Mouse (Mus musculus): ENCODE results near the gene Usp10. TPM values are rescaled to one million over a fixed set of nuclear protein-coding genes. Genes with fewer than 3 reads are reported as not detected.

The Usp10 gene
- polyA plus RNA-seq, 1 experiment from 2014 or later: 181 TPM

DNA sequence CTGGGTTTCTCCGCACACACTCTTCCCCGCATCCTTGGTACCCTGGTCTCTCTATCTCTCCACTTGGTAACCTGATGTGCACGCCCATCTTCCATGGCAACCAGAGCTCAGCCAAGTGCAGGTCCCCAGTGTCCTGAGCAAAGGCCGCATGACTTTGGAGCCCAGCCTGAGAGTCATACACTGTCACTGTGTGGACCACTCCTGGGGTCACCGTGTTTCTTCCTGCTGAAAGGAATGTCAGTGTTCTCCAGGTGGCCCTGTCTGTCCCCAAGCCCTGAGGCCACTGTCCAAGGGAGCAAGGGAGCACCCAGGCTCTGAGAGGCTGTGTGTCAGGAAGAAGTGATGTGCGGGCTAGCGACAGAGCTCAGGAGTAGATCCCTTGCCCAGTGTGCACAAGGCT is 26.9 kb upstream of the Usp10 start:
- H3K4me3 ChIP-seq (ENCODE audit: low read depth, low read length): no peak overlapping the region
- DNase-seq (ENCODE audit: low spot score) (no peak), ATAC-seq (ENCODE audit: insufficient read depth, low FRiP score, low TSS enrichment) (no peak)
- WGBS: 89% methylated on average over 7 of the region's 7 CpGs
- H3K4me1 ChIP-seq (ENCODE audit: control insufficient read depth, insufficient read depth, low read length): 0 out of 2 replicates have a peak, but pooled peaks cover 2% of the 10 kb centered on the region
- H3K9me3 ChIP-seq (ENCODE audit: control insufficient read depth, low read length): no peaks in the 10 kb centered on the region
- H3K27me3 ChIP-seq (ENCODE audit: control insufficient read depth, insufficient read depth, low read length): no peaks in the 10 kb centered on the region
- H3K36me3 ChIP-seq (ENCODE audit: control insufficient read depth, insufficient read depth, low read length): no peaks in the 10 kb centered on the region
- H3K9ac ChIP-seq (ENCODE audit: low read length): no peak overlapping the region
- no peak overlapping the region for H3K4me2 ChIP-seq (ENCODE audit: low read depth)
- no peak overlapping the region for H3K27ac ChIP-seq (ENCODE audit: low read depth, low read length)

- DNase-seq (ENCODE audit: low spot score) (no peak), ATAC-seq (ENCODE audit: insufficient read depth, low FRiP score, low TSS enrichment) (no peak)
- H3K27ac ChIP-seq (ENCODE audit: low read depth, low read length): no peak overlapping the region
- H3K4me2 ChIP-seq (ENCODE audit: low read depth): no peak overlapping the region
- H3K27me3 ChIP-seq (ENCODE audit: control insufficient read depth, insufficient read depth, low read length): no peaks in the 10 kb centered on the region
- H3K4me1 ChIP-seq (ENCODE audit: control insufficient read depth, insufficient read depth, low read length): 0 out of 2 replicates have a peak, but pooled peaks cover 2% of the 10 kb centered on the region
- H3K9me3 ChIP-seq (ENCODE audit: control insufficient read depth, low read length): no peaks in the 10 kb centered on the region
- H3K9ac ChIP-seq (ENCODE audit: low read length): no peak overlapping the region
- no peak overlapping the region for H3K4me3 ChIP-seq (ENCODE audit: low read depth, low read length)
- 38% methylated on average over 3 of the region's 3 CpGs for WGBS
- no peaks in the 10 kb centered on the region for H3K36me3 ChIP-seq (ENCODE audit: control insufficient read depth, insufficient read depth, low read length)
These were observed 24.5 kb upstream of the Usp10 start for GRCm38 (mm10) chr8:119885612-119886011.

DNA sequence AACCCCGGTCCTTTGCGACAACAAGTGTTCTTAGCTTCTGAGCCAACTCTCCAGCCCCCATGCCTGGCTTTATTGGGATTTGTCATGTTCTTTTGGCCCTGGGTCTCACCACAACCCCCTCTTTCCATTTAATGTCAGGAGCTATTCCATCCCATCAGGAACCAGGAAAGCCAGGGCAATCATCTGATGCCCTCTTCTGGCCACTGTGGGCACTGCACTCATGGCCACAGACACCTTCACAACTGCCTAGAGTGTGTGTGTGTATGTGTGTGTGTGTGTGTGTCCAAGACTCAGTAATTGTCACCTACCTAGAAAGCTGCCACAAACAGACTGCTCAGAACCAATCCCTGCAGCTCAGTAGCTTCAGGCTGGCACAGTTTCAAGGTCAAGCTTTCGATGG is 23.0 kb upstream of the Usp10 start:
- ATAC-seq (ENCODE audit: insufficient read depth, low FRiP score, low TSS enrichment): no peak

DNA sequence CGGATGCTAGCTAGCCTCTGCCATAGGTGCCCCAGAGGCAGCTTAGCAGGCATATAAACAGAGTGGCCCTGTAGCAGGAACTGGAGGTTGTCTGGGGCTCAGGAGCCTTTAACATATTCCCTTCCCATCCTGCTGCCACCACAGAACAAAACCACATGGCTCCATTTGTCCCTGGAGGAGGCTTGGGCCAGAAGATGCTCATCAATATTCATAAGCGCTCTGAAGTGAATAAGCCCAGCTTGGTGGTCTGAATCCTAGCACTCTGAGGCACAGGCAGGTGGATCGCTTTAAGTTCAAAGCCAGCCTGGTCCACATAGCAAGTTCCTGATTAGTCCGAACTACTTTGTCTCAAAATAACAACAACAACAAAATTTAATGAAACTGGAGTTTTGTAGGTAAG is 22.1 kb upstream of the Usp10 start:
- Histone ChIP-seq H3K36me3 (ENCODE audit: control insufficient read depth, insufficient read depth, low read length) (no peaks in the 10 kb centered on the region), H3K27ac (ENCODE audit: low read depth, low read length) (no peak overlapping the region), H3K4me1 (ENCODE audit: control insufficient read depth, insufficient read depth, low read length) (0 out of 2 replicates have a peak, but pooled peaks cover 2% of the 10 kb centered on the region), H3K9me3 (ENCODE audit: control insufficient read depth, low read length) (no peaks in the 10 kb centered on the region), H3K4me2 (ENCODE audit: low read depth) (no peak overlapping the region), H3K4me3 (ENCODE audit: low read depth, low read length) (no peak overlapping the region), H3K27me3 (ENCODE audit: control insufficient read depth, insufficient read depth, low read length) (no peaks in the 10 kb centered on the region), H3K9ac (ENCODE audit: low read length) (no peak overlapping the region)
- no peak for DNase-seq (ENCODE audit: low spot score)
- ATAC-seq (ENCODE audit: insufficient read depth, low FRiP score, low TSS enrichment): peak; percentile 45; the same call in 1 of the 2 replicates
- 64% methylated on average over 4 of the region's 4 CpGs for WGBS

More for the DNA sequence above, 23.0 kb upstream of the Usp10 start:
- no peaks in the 10 kb centered on the region for H3K36me3 ChIP-seq (ENCODE audit: control insufficient read depth, insufficient read depth, low read length)
- H3K27ac ChIP-seq (ENCODE audit: low read depth, low read length): no peak overlapping the region
- H3K4me1 ChIP-seq (ENCODE audit: control insufficient read depth, insufficient read depth, low read length): 0 out of 2 replicates have a peak, but pooled peaks cover 2% of the 10 kb centered on the region
- H3K9ac ChIP-seq (ENCODE audit: low read length): no peak overlapping the region
- WGBS: 97% methylated on average over 3 of the region's 3 CpGs
- H3K4me3 ChIP-seq (ENCODE audit: low read depth, low read length): no peak overlapping the region
- DNase-seq (ENCODE audit: low spot score): no peak
- H3K4me2 ChIP-seq (ENCODE audit: low read depth): no peak overlapping the region
- no peaks in the 10 kb centered on the region for H3K9me3 ChIP-seq (ENCODE audit: control insufficient read depth, low read length)
- no peaks in the 10 kb centered on the region for H3K27me3 ChIP-seq (ENCODE audit: control insufficient read depth, insufficient read depth, low read length)

DNA sequence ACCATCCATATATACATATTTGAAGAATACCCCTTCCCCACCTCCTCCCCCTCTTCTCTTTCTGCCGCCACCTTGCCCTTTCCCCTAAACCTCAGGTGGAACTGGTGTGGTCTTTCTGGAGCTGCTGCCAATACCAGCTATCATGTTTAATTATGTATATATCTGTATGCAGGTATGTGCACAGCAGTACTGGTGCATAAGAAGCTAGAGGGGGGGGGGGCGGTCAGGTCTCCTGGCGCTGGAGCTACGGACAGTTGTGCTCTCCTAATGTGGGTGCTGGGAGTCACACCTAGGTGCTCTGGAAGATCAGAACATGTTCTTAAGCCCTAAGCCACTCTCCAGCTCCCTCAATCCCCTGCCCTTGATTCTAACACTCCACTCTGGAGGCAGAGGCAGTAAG is 13.1 kb upstream of the Usp10 start:
- H3K36me3 ChIP-seq (ENCODE audit: control insufficient read depth, insufficient read depth, low read length): no peaks in the 10 kb centered on the region
- 73% methylated on average over 4 of the region's 4 CpGs for WGBS
- ATAC-seq (ENCODE audit: insufficient read depth, low FRiP score, low TSS enrichment) (no peak), DNase-seq (ENCODE audit: low spot score) (no peak)
- H3K9me3 ChIP-seq (ENCODE audit: control insufficient read depth, low read length): no peaks in the 10 kb centered on the region
- no peak overlapping the region for H3K4me3 ChIP-seq (ENCODE audit: low read depth, low read length)
- peaks cover 14% of the 10 kb centered on the region for H3K27me3 ChIP-seq (ENCODE audit: control insufficient read depth, insufficient read depth, low read length)
- no peaks in the 10 kb centered on the region for H3K4me1 ChIP-seq (ENCODE audit: control insufficient read depth, insufficient read depth, low read length)
- H3K4me2 ChIP-seq (ENCODE audit: low read depth): no peak overlapping the region
- no peak overlapping the region for H3K9ac ChIP-seq (ENCODE audit: low read length)
- no peak overlapping the region for H3K27ac ChIP-seq (ENCODE audit: low read depth, low read length)

GRCm38 (mm10) chr8:119897933-119898332 is 12.2 kb upstream of the Usp10 start:
- DNase-seq (ENCODE audit: low spot score): no peak
- Histone ChIP-seq H3K36me3 (ENCODE audit: control insufficient read depth, insufficient read depth, low read length) (no peaks in the 10 kb centered on the region), H3K9me3 (ENCODE audit: control insufficient read depth, low read length) (no peaks in the 10 kb centered on the region), H3K4me3 (ENCODE audit: low read depth, low read length) (no peak overlapping the region), H3K4me1 (ENCODE audit: control insufficient read depth, insufficient read depth, low read length) (no peaks in the 10 kb centered on the region), H3K4me2 (ENCODE audit: low read depth) (no peak overlapping the region), H3K27me3 (ENCODE audit: control insufficient read depth, insufficient read depth, low read length) (peaks cover 14% of the 10 kb centered on the region), H3K27ac (ENCODE audit: low read depth, low read length) (no peak overlapping the region), H3K9ac (ENCODE audit: low read length) (no peak overlapping the region)
- 21% methylated on average over 13 of the region's 13 CpGs for WGBS
- no peak for ATAC-seq (ENCODE audit: insufficient read depth, low FRiP score, low TSS enrichment)

GRCm38 (mm10) chr8:119901349-119901748 is 8.8 kb upstream of the Usp10 start:
- ATAC-seq (ENCODE audit: insufficient read depth, low FRiP score, low TSS enrichment) (no peak), DNase-seq (ENCODE audit: low spot score) (no peak)
- H3K4me2 ChIP-seq (ENCODE audit: low read depth): no peak overlapping the region
- peaks cover 14% of the 10 kb centered on the region for H3K27me3 ChIP-seq (ENCODE audit: control insufficient read depth, insufficient read depth, low read length)
- no peak overlapping the region for H3K27ac ChIP-seq (ENCODE audit: low read depth, low read length)
- 0 out of 2 replicates have a peak, but pooled peaks cover 3% of the 10 kb centered on the region for H3K4me1 ChIP-seq (ENCODE audit: control insufficient read depth, insufficient read depth, low read length)
- H3K4me3 ChIP-seq (ENCODE audit: low read depth, low read length): no peak overlapping the region
- no peaks in the 10 kb centered on the region for H3K9me3 ChIP-seq (ENCODE audit: control insufficient read depth, low read length)
- no peaks in the 10 kb centered on the region for H3K36me3 ChIP-seq (ENCODE audit: control insufficient read depth, insufficient read depth, low read length)
- 78% methylated on average over 3 of the region's 3 CpGs for WGBS
- no peak overlapping the region for H3K9ac ChIP-seq (ENCODE audit: low read length)

DNA sequence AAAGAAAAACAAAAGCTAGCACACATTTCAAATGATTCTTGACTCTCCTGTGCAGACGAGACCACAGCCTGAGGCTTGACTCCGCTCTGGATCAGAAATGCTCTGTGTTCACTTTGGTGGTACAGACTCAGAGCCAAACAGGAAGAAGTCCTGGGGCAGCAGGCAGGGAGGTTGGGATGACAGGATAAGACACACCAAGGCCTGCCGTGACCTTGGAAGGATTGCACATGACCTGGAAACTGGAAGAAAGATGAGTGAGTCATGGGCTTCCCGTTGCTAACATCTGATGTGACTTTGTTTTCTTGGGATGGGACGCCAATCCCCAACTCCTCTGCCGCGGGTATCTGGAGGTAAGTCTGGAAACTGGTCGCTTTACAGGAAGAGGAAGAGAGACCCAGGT is 8.2 kb upstream of the Usp10 start:
- Histone ChIP-seq H3K9ac (ENCODE audit: low read length) (no peak overlapping the region), H3K9me3 (ENCODE audit: control insufficient read depth, low read length) (no peaks in the 10 kb centered on the region), H3K4me1 (ENCODE audit: control insufficient read depth, insufficient read depth, low read length) (0 out of 2 replicates have a peak, but pooled peaks cover 3% of the 10 kb centered on the region), H3K27me3 (ENCODE audit: control insufficient read depth, insufficient read depth, low read length) (peaks cover 13% of the 10 kb centered on the region), H3K36me3 (ENCODE audit: control insufficient read depth, insufficient read depth, low read length) (no peaks in the 10 kb centered on the region), H3K4me3 (ENCODE audit: low read depth, low read length) (no peak overlapping the region), H3K27ac (ENCODE audit: low read depth, low read length) (no peak overlapping the region), H3K4me2 (ENCODE audit: low read depth) (no peak overlapping the region)
- ATAC-seq (ENCODE audit: insufficient read depth, low FRiP score, low TSS enrichment): no peak
- WGBS: 74% methylated on average over 8 of the region's 8 CpGs
- no peak for DNase-seq (ENCODE audit: low spot score)

GRCm38 (mm10) chr8:119904323-119904911 is 5.7 kb upstream of the Usp10 start:
- H3K27me3 ChIP-seq (ENCODE audit: control insufficient read depth, insufficient read depth, low read length): no peaks in the 10 kb centered on the region
- no peak overlapping the region for H3K9ac ChIP-seq (ENCODE audit: low read length)
- no peak overlapping the region for H3K4me2 ChIP-seq (ENCODE audit: low read depth)
- no peaks in the 10 kb centered on the region for H3K9me3 ChIP-seq (ENCODE audit: control insufficient read depth, low read length)
- no peak overlapping the region for H3K27ac ChIP-seq (ENCODE audit: low read depth, low read length)
- H3K4me1 ChIP-seq (ENCODE audit: control insufficient read depth, insufficient read depth, low read length): 0 out of 2 replicates have a peak, but pooled peaks cover 3% of the 10 kb centered on the region
- no peak for DNase-seq (ENCODE audit: low spot score)
- no peaks in the 10 kb centered on the region for H3K36me3 ChIP-seq (ENCODE audit: control insufficient read depth, insufficient read depth, low read length)
- H3K4me3 ChIP-seq (ENCODE audit: low read depth, low read length): no peak overlapping the region
- ATAC-seq (ENCODE audit: insufficient read depth, low FRiP score, low TSS enrichment): no peak
- WGBS: 52% methylated on average over 12 of the region's 12 CpGs

Measured in neural tube, embryonic 11.5 days (tissue).